Mouse (Mus musculus): Measurements from ENCODE around the gene Dtd2. TPM values are rescaled to one million over a fixed set of nuclear protein-coding genes. Genes with fewer than 3 reads are reported as not detected.

Dtd2 gene
- polyA plus RNA-seq, 1 experiment = 12.7 TPM

Other genes starting within 250 kb of the Dtd2 start
- gene Hectd1, start 177.0 kb downstream of the Dtd2 start, polyA plus RNA-seq (2012; rRNA removed) = 33.6 and 35.3 TPM in 2 replicates
- 5.8 and 6.8 TPM in 2 replicates for gene Heatr5a, start 35.2 kb downstream of the Dtd2 start, polyA plus RNA-seq (2012; rRNA removed)
- gene Gpr33, start 21.6 kb upstream of the Dtd2 start, polyA plus RNA-seq (2012; rRNA removed) = not detected in 2 replicates
- gene Nubpl, start 91.2 kb upstream of the Dtd2 start, polyA plus RNA-seq (2012; rRNA removed) = 3.5 and 4.0 TPM in 2 replicates